Mouse (Mus musculus) liver, embryonic 14.5 days (tissue): Measurements from ENCODE around the gene Amer2.

Experiments
- CTCF ChIP-seq: IDR thresholded peaks from 2 replicates; pipeline ENCODE4 v1.5.1; 2016; ENCODE audit warnings: antibody characterized with exemption, low read depth, control low read depth
- EP300 ChIP-seq: IDR thresholded peaks from 2 replicates; pipeline ENCODE4 v1.6.1; 2016; ENCODE audit warnings: antibody characterized with exemption, low read depth

DNA sequence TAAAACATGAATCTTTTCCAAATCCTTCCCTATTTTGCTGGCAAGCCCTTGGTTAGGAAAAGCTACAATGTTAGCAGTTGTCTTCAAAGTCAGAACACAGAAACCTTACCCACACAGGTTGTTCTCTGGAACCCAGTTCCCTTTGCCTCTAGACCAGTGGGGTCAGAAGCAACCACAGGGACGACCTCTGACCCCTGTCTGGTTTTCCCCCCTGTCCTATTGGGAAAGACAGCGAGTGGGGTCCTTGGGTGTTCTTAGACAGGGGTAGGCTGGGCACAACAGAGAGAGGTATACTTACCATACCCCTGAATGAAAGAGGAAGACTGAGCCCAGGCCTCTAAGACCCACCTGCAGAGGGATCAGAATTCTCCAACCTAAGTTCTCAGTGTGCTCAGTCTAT is 4.0 kb downstream of the Amer2 start:
- TF ChIP-seq CTCF (no peak), EP300 (no peak)
